Mouse (Mus musculus) heart, embryonic 13.5 days (tissue): ENCODE data around the gene Tnp1. TPM values are rescaled to one million over a fixed set of nuclear protein-coding genes. Genes with fewer than 3 reads are reported as not detected.

Experiments
- ATAC-seq: fragments of 200-750 bp; cut with Nextera tagmentation; 2 replicates; pipeline ENCODE4 v1.8.0; 2017; ENCODE audit warnings: moderate TSS enrichment; ENCODE audit not compliant: insufficient number of reproducible peaks, low FRiP score, low TSS enrichment; ENCODE audit errors: extremely low read depth
- H3K27ac ChIP-seq: fragments of 300-500 bp; sonication (generic); replicated peaks from 2 replicates; pipeline ENCODE4 v1.5.1; 2015; ENCODE audit warnings: moderate library complexity, mild to moderate bottlenecking, inconsistent platforms
- H3K27me3 ChIP-seq: fragments of 300-500 bp; sonication (generic); replicated peaks from 2 replicates; pipeline ENCODE4 v1.6.1; 2015; ENCODE audit warnings: mild to moderate bottlenecking, inconsistent platforms
- H3K36me3 ChIP-seq: fragments of 300-500 bp; sonication (generic); 2 replicates; pipeline ENCODE4 v1.6.1; 2015; ENCODE audit warnings: mild to moderate bottlenecking, inconsistent platforms
- H3K4me1 ChIP-seq: fragments of 300-500 bp; sonication (generic); 2 replicates; pipeline ENCODE4 v1.6.1; 2015; ENCODE audit warnings: inconsistent platforms
- H3K4me2 ChIP-seq: fragments of 300-500 bp; sonication (generic); 2 replicates; pipeline ENCODE4 v1.6.1; 2015; ENCODE audit warnings: inconsistent platforms, mild to moderate bottlenecking, moderate library complexity
- H3K4me3 ChIP-seq: fragments of 300-500 bp; sonication (generic); 2 replicates; pipeline ENCODE4 v1.5.1; 2015; ENCODE audit warnings: moderate library complexity, mild to moderate bottlenecking, inconsistent platforms
- H3K9ac ChIP-seq: fragments of 300-500 bp; sonication (generic); 2 replicates; pipeline ENCODE4 v1.6.1; 2015; ENCODE audit warnings: inconsistent platforms, mild to moderate bottlenecking, moderate library complexity
- H3K9me3 ChIP-seq: fragments of 300-500 bp; sonication (generic); 2 replicates; pipeline ENCODE4 v1.6.1; 2016; ENCODE audit warnings: inconsistent platforms
- WGBS: fragments of 180-500 bp; shearing (Covaris S2); methylation state at CpG from one replicate; pipeline ENCODE4 v1.1.7; 2015; ENCODE audit warnings: mixed read lengths; 5-methylcytosine and 5-hydroxymethylcytosine counted together
- polyA plus RNA-seq: library from polyadenylated mRNA; unstranded; fragments of >200 nt; fragmentation: Nextera tagmentation; extraction: Ambion mirVana; gene quantifications from 2 replicates; pipeline ENCODE4 v1.2.1, GENCODE M21; 2015

Tnp1 gene
- not detected in 2 replicates for polyA plus RNA-seq

- Histone ChIP-seq H3K4me2 (no peak within 1 kb of the TSS), H3K27me3 (no peaks in the 10 kb centered on the region), H3K4me1 (no peaks in the 10 kb centered on the region), H3K4me3 (no peak within 1 kb of the TSS), H3K36me3 (no peaks in the 10 kb centered on the region), H3K27ac (no peak within 1 kb of the TSS), H3K9me3 (no peaks in the 10 kb centered on the region), H3K9ac (no peak within 1 kb of the TSS)
- 88% methylated on average over 12 of the region's 12 CpGs for WGBS
- no peak for ATAC-seq
Measured at GRCm38 (mm10) chr1:73015731-73016130, at the start of gene Tnp1. TSS of gene Tnp1 (minus strand) at chr1:73015909.

- Histone ChIP-seq H3K4me2 (no peak overlapping the region), H3K4me3 (no peak overlapping the region), H3K9me3 (no peaks in the 10 kb centered on the region), H3K9ac (no peak overlapping the region), H3K36me3 (no peaks in the 10 kb centered on the region), H3K27ac (no peak overlapping the region), H3K27me3 (no peaks in the 10 kb centered on the region), H3K4me1 (no peaks in the 10 kb centered on the region)
- no peak for ATAC-seq
- WGBS: 72% methylated on average over 3 of the region's 3 CpGs
Measured at GRCm38 (mm10) chr1:73064336-73064735, 48.6 kb upstream of the Tnp1 start.

- 68% methylated on average over 7 of the region's 7 CpGs for WGBS
- Histone ChIP-seq H3K36me3 (no peaks in the 10 kb centered on the region), H3K27ac (no peak overlapping the region), H3K4me3 (no peak overlapping the region), H3K9me3 (no peaks in the 10 kb centered on the region), H3K9ac (no peak overlapping the region), H3K4me2 (no peak overlapping the region), H3K27me3 (no peaks in the 10 kb centered on the region), H3K4me1 (no peaks in the 10 kb centered on the region)
- ATAC-seq: no peak
Measured at GRCm38 (mm10) chr1:73061491-73062233, 46.0 kb upstream of the Tnp1 start.

GRCm38 (mm10) chr1:73060271-73060670 is 44.6 kb upstream of the Tnp1 start:
- no peak for ATAC-seq
- 59% methylated on average over 3 of the region's 3 CpGs for WGBS
- no peak overlapping the region for H3K9ac ChIP-seq
- no peak overlapping the region for H3K4me3 ChIP-seq
- H3K4me2 ChIP-seq: no peak overlapping the region
- no peak overlapping the region for H3K27ac ChIP-seq
- no peaks in the 10 kb centered on the region for H3K27me3 ChIP-seq
- no peaks in the 10 kb centered on the region for H3K9me3 ChIP-seq
- no peaks in the 10 kb centered on the region for H3K36me3 ChIP-seq
- H3K4me1 ChIP-seq: no peaks in the 10 kb centered on the region

GRCm38 (mm10) chr1:73056266-73057001 is 40.7 kb upstream of the Tnp1 start:
- H3K4me1 ChIP-seq: peaks cover 3% of the 10 kb centered on the region; the same call in 1 of the 2 replicates
- no peaks in the 10 kb centered on the region for H3K27me3 ChIP-seq
- no peaks in the 10 kb centered on the region for H3K36me3 ChIP-seq
- 82% methylated on average over 3 of the region's 3 CpGs for WGBS
- H3K27ac ChIP-seq: no peak overlapping the region
- H3K9me3 ChIP-seq: no peaks in the 10 kb centered on the region
- no peak for ATAC-seq
- no peak overlapping the region for H3K9ac ChIP-seq
- H3K4me3 ChIP-seq: no peak overlapping the region
- H3K4me2 ChIP-seq: no peak overlapping the region

GRCm38 (mm10) chr1:73055820-73056219 is 40.1 kb upstream of the Tnp1 start:
- H3K9me3 ChIP-seq: no peaks in the 10 kb centered on the region
- peaks cover 3% of the 10 kb centered on the region; the same call in 1 of the 2 replicates for H3K4me1 ChIP-seq
- WGBS: 45% methylated on average over 3 of the region's 3 CpGs
- no peak for ATAC-seq
- H3K36me3 ChIP-seq: no peaks in the 10 kb centered on the region
- H3K4me2 ChIP-seq: no peak overlapping the region
- no peaks in the 10 kb centered on the region for H3K27me3 ChIP-seq
- no peak overlapping the region for H3K27ac ChIP-seq
- H3K4me3 ChIP-seq: no peak overlapping the region
- H3K9ac ChIP-seq: no peak overlapping the region

GRCm38 (mm10) chr1:73055206-73055605 is 39.5 kb upstream of the Tnp1 start:
- 67% methylated on average over 6 of the region's 6 CpGs for WGBS
- Histone ChIP-seq H3K27me3 (no peaks in the 10 kb centered on the region), H3K4me1 (peaks cover 3% of the 10 kb centered on the region; the same call in 1 of the 2 replicates), H3K4me3 (no peak overlapping the region), H3K4me2 (no peak overlapping the region), H3K27ac (no peak overlapping the region), H3K9me3 (no peaks in the 10 kb centered on the region), H3K9ac (no peak overlapping the region), H3K36me3 (no peaks in the 10 kb centered on the region)
- no peak for ATAC-seq

- no peaks in the 10 kb centered on the region for H3K27me3 ChIP-seq
- no peak overlapping the region for H3K27ac ChIP-seq
- no peaks in the 10 kb centered on the region for H3K9me3 ChIP-seq
- no peaks in the 10 kb centered on the region for H3K36me3 ChIP-seq
- ATAC-seq: no peak
- H3K4me1 ChIP-seq: peaks cover 3% of the 10 kb centered on the region; the same call in 1 of the 2 replicates
- H3K4me3 ChIP-seq: no peak overlapping the region
- H3K9ac ChIP-seq: no peak overlapping the region
- WGBS: 60% methylated on average over 9 of the region's 9 CpGs
- no peak overlapping the region for H3K4me2 ChIP-seq
Measured at GRCm38 (mm10) chr1:73053545-73054326, 38.0 kb upstream of the Tnp1 start.

- Histone ChIP-seq H3K36me3 (no peaks in the 10 kb centered on the region), H3K4me2 (no peak overlapping the region), H3K4me1 (peaks cover 29% of the 10 kb centered on the region), H3K27me3 (no peaks in the 10 kb centered on the region), H3K4me3 (no peak overlapping the region), H3K9ac (no peak overlapping the region), H3K9me3 (no peaks in the 10 kb centered on the region), H3K27ac (no peak overlapping the region)
- WGBS: 78% methylated on average over 6 of the region's 6 CpGs
- no peak for ATAC-seq
Measured at GRCm38 (mm10) chr1:73046896-73047672, 31.4 kb upstream of the Tnp1 start.

- Histone ChIP-seq H3K9ac (0 out of 2 replicates have a peak overlapping the region, but pooled peaks have one; percentile 47), H3K36me3 (no peaks in the 10 kb centered on the region), H3K27ac (no peak overlapping the region), H3K4me1 (peaks cover 29% of the 10 kb centered on the region), H3K4me3 (no peak overlapping the region), H3K27me3 (no peaks in the 10 kb centered on the region), H3K9me3 (no peaks in the 10 kb centered on the region), H3K4me2 (no peak overlapping the region)
- WGBS: 44% methylated on average over 9 of the region's 9 CpGs
- ATAC-seq: no peak
Measured at GRCm38 (mm10) chr1:73045948-73046685, 30.4 kb upstream of the Tnp1 start.
